Mouse (Mus musculus) v-Abl transformed pro-B cells (cell line): ENCODE data around the gene Tnk2.

ENCODE experiments used
- in situ Hi-C, 2 experiments: fragments of 400-800 bp; cut with MboI; formaldehyde crosslinking; loops; one replicate each; pipeline ENCODE4 v1.15.1; 2025; ENCODE audit not compliant: unreplicated experiment in 2 of 2

Gene Tnk2

GRCm38 (mm10) chr16:32703312-32703912 lies 59.7 kb downstream of the Tnk2 start:
- in situ Hi-C loops: loop anchor here in 1 of 2 experiments (10.0 kb wide), 1 partner anchor 451 kb away; no protein-coding TSS in a partner anchor

GRCm38 (mm10) chr16:32705606-32706005 lies 61.9 kb downstream of the Tnk2 start:
- in situ Hi-C loops: loop anchor here in 1 of 2 experiments (10.0 kb wide), 1 partner anchor 449 kb away; no protein-coding TSS in a partner anchor

GRCm38 (mm10) chr16:32707111-32707823 lies 63.6 kb downstream of the Tnk2 start:
- in situ Hi-C loops: loop anchor here in 1 of 2 experiments (10.0 kb wide), 1 partner anchor 448 kb away; no protein-coding TSS in a partner anchor

- in situ Hi-C loops: loop anchor here in 1 of 2 experiments (10.0 kb wide), 1 partner anchor 447 kb away; no protein-coding TSS in a partner anchor
These were observed 64.3 kb downstream of the Tnk2 start for GRCm38 (mm10) chr16:32707824-32708456.

- in situ Hi-C loops: loop anchor here in 1 of 2 experiments (10.0 kb wide), 1 partner anchor 446 kb away; no protein-coding TSS in a partner anchor
These were observed 64.9 kb downstream of the Tnk2 start for GRCm38 (mm10) chr16:32708457-32709033.

- in situ Hi-C loops: loop anchor here in 1 of 2 experiments (10.0 kb wide), 1 partner anchor 446 kb away; no protein-coding TSS in a partner anchor
These were observed 65.4 kb downstream of the Tnk2 start for GRCm38 (mm10) chr16:32709116-32709515.

GRCm38 (mm10) chr16:32710426-32711070 lies 66.9 kb downstream of the Tnk2 start:
- in situ Hi-C loops: no loop called here

- in situ Hi-C loops: no loop called here
These were observed 68.5 kb downstream of the Tnk2 start for GRCm38 (mm10) chr16:32712202-32712601.

- in situ Hi-C loops: no loop called here
These were observed 69.9 kb downstream of the Tnk2 start for GRCm38 (mm10) chr16:32713556-32713955.

- in situ Hi-C loops: no loop called here
These were observed 71.7 kb downstream of the Tnk2 start for GRCm38 (mm10) chr16:32715364-32715763.

GRCm38 (mm10) chr16:32723163-32723562 lies 79.5 kb downstream of the Tnk2 start:
- in situ Hi-C loops: no loop called here

GRCm38 (mm10) chr16:32723767-32724166 lies 80.1 kb downstream of the Tnk2 start:
- in situ Hi-C loops: no loop called here

GRCm38 (mm10) chr16:32724259-32724658 lies 80.6 kb downstream of the Tnk2 start:
- in situ Hi-C loops: no loop called here

GRCm38 (mm10) chr16:32726501-32726900 lies 82.8 kb downstream of the Tnk2 start:
- in situ Hi-C loops: no loop called here

- in situ Hi-C loops: no loop called here
These were observed 84.6 kb downstream of the Tnk2 start for GRCm38 (mm10) chr16:32728240-32728639.

GRCm38 (mm10) chr16:32728730-32729129 lies 85.1 kb downstream of the Tnk2 start:
- in situ Hi-C loops: no loop called here
